Mouse (Mus musculus) embryonic fibroblast, embryonic 13.5 days (primary cell): ENCODE results near the gene Ung.

Experiments used
- CTCF ChIP-seq: IDR thresholded peaks from 2 replicates; pipeline ENCODE4 v1.5.1; 2011; ENCODE audit warnings: mild to moderate bottlenecking, control low read depth, low read length, moderate library complexity, borderline replicate concordance; ENCODE audit not compliant: insufficient read depth
- POLR2A ChIP-seq: IDR thresholded peaks from 2 replicates; pipeline ENCODE4 v1.6.1; 2011; ENCODE audit warnings: low read depth, mild to moderate bottlenecking, control low read depth, low read length, moderate library complexity

DNA sequence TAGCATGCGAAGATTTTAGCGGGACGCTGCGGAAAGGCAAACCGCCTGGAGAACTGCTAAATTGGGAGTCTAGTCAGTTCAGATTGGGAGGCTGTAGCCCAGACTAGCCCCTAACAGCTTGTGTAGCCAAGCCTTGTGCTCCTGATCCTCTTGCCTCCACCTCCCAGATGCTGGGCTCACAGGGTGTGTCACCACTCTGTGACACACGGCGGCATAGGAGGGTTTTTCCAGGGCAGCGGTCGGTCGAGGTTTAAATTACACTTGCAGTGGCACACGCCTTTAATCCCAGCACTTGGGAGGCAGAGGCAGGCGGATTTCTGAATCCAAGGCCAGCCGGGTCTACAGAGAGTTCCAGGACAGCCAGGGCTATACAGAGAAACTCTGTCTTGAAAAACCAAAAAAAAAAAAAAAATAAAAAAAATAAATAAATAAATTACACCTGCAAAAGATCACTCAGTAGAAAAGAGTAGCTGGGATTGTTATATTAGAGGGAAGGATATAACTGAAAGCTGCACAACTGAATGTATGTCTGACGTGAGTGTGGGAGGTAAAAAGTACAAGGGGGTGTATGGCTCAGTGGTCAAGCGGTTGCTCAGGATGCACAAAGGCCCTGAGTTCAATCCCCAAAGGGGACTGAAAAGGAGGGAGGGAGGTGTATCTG lies 506 bp upstream of the Ung start:
- TF ChIP-seq POLR2A (no peak), CTCF (no peak)
